Mouse (Mus musculus): Measurements from ENCODE around the gene Brox.

GRCm38 (mm10) chr1:183252574-183252973 lies 44.5 kb downstream of the Brox start:
- TF ChIP-seq CTCF (IDR thresholded peaks at IDR 0.05; ENCODE audit: low read depth, low read length) (no peak), GATA1 (IDR thresholded peaks at IDR 0.05; ENCODE audit: borderline replicate concordance, low read length) (no peak), GATA2 (IDR thresholded peaks at IDR 0.05; ENCODE audit: borderline replicate concordance, low read depth, low read length) (no peak)
